Mouse (Mus musculus): Measurements from ENCODE around the gene Miox. TPM values are rescaled to one million over a fixed set of nuclear protein-coding genes. Genes with fewer than 3 reads are reported as not detected.
A peak's percentile ranks its signal among the peaks of the same experiment; 100 is the strongest.

Gene Miox
- polyA plus RNA-seq, 1 experiment from 2014 or later: not detected

DNA sequence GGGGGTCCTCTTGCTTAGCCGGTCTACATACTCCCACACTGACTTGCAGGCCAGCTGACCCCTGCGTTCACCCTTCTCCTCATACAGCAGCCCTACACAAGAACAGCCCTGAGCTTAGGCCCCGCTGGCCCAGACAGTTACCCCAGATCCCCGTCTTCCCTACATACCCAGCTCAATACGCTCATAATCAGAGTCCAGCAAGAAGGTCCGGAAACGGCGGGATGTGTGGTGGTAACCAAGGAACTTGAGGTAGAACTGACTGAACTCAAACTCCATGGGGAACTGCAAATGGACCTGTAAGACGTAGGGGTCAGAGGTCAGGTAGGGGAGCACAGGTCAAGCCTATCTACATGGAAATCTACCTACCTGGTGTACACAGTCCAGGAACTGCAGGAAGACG is 40.4 kb upstream of the Miox start:
- peaks cover 51% of the 10 kb centered on the region for H3K36me3 ChIP-seq (ENCODE audit: control insufficient read depth, insufficient read depth)

DNA sequence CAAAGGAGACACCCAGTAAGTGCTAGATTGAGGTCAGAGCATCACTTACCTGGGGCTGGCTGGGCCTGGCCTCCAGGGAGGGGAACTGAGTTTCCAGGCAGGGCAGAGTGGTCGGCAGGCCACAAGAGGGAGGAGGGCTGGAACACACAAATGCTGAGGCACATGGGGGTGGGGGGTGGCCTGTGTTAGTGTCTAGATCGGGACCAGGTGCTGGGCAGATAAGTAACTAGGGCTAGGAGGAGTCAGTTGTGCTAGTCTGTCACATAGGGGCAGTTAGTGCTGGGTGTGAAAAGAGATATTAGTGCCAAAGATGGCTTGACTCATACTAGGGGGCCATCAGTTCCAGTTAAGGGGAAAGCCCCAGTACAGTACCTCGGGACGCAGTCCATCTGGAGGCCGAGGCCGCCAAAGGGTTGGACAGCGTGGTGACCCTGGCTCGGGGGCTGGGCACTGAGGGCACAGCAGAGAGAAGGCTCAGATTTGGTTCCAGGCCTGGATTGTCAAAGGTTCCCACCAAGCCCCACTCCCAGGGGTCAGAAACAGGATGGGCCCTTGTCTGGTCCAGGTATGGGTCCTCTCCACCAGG is 38.5 kb upstream of the Miox start:
- Histone ChIP-seq H3K9ac (ENCODE audit: low read length) (no peak overlapping the region), H3K27me3 (ENCODE audit: control insufficient read depth, insufficient read depth, low read length) (no peaks in the 10 kb centered on the region), H3K4me1 (ENCODE audit: control insufficient read depth, insufficient read depth, low read length) (peaks cover 9% of the 10 kb centered on the region), H3K4me3 (ENCODE audit: low read length) (no peak overlapping the region), H3K36me3 (ENCODE audit: control insufficient read depth, insufficient read depth) (peaks cover 52% of the 10 kb centered on the region), H3K4me2 (ENCODE audit: low read depth, low read length) (no peak overlapping the region), H3K27ac (ENCODE audit: low read length) (no peak overlapping the region), H3K9me3 (replicated peaks; ENCODE audit: control insufficient read depth, low read length) (no peaks in the 10 kb centered on the region)
- WGBS: 80% methylated on average over 8 of the region's 8 CpGs
- no peak for ATAC-seq (replicated peaks; ENCODE audit: extremely low read depth, insufficient read depth, low FRiP score)

More for the DNA sequence above, 40.4 kb upstream of the Miox start:
- Histone ChIP-seq H3K27me3 (ENCODE audit: control insufficient read depth, insufficient read depth, low read length) (no peaks in the 10 kb centered on the region), H3K4me3 (ENCODE audit: low read length) (no peak overlapping the region), H3K9ac (ENCODE audit: low read length) (no peak overlapping the region), H3K4me2 (ENCODE audit: low read depth, low read length) (no peak overlapping the region), H3K9me3 (replicated peaks; ENCODE audit: control insufficient read depth, low read length) (no peaks in the 10 kb centered on the region), H3K27ac (ENCODE audit: low read length) (no peak overlapping the region), H3K4me1 (ENCODE audit: control insufficient read depth, insufficient read depth, low read length) (peaks cover 9% of the 10 kb centered on the region)
- whole genome bisulfite sequencing: 94% methylated on average over 10 of the region's 10 CpGs
- no peak for ATAC-seq (replicated peaks; ENCODE audit: extremely low read depth, insufficient read depth, low FRiP score)

DNA sequence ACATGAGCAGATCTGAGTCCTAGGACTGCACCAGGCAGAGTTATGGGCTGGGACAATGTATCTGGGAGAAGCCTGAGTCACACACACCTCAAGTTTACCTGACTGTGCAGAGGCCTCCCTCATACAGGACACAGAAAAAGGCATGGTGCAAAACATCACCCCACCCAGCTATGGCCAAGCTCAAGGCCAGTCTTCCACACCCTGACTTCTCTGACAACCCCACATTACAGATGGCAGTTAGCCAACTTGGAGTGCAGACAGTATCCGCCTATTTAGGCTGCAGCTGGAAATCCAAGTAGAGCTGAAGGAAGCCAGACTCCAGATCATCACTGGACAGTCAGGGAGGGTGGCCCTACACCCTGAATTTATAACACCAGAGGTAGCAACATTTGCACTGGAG is 37.7 kb upstream of the Miox start:
- peak; percentile 60; the same call in 1 of the 2 replicates for ATAC-seq (replicated peaks; ENCODE audit: extremely low read depth, insufficient read depth, low FRiP score)
- Histone ChIP-seq H3K27me3 (ENCODE audit: control insufficient read depth, insufficient read depth, low read length) (no peaks in the 10 kb centered on the region), H3K9me3 (replicated peaks; ENCODE audit: control insufficient read depth, low read length) (no peaks in the 10 kb centered on the region), H3K4me3 (ENCODE audit: low read length) (no peak overlapping the region), H3K9ac (ENCODE audit: low read length) (no peak overlapping the region), H3K4me1 (ENCODE audit: control insufficient read depth, insufficient read depth, low read length) (peaks cover 9% of the 10 kb centered on the region), H3K4me2 (ENCODE audit: low read depth, low read length) (no peak overlapping the region), H3K27ac (ENCODE audit: low read length) (no peak overlapping the region; the same call in 1 of the 2 replicates), H3K36me3 (ENCODE audit: control insufficient read depth, insufficient read depth) (peaks cover 60% of the 10 kb centered on the region)
- 14% methylated on average over 1 of the region's 1 CpGs for WGBS

DNA sequence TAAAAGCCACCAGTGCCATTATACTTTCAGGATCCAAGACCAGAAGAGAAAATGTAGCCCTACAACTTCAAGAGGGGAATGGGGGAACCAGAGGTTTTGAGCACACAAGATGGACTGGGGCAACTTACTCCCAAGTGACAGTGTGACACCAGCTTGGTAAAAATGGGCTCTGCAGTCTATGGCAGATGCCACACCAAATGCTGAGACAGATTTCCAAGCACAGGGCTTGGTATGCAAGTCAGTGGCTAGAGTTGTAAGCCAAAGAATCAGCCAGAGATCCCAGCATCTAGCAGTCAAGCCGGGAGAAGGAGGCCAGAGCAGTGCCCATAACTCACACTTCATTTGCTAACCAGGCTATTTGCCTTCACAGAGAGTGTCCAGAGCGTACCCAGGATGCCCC is 36.5 kb upstream of the Miox start:
- no peak overlapping the region for H3K27ac ChIP-seq (ENCODE audit: low read length)
- H3K4me2 ChIP-seq (ENCODE audit: low read depth, low read length): no peak overlapping the region
- peaks cover 9% of the 10 kb centered on the region for H3K4me1 ChIP-seq (ENCODE audit: control insufficient read depth, insufficient read depth, low read length)
- no peaks in the 10 kb centered on the region for H3K27me3 ChIP-seq (ENCODE audit: control insufficient read depth, insufficient read depth, low read length)
- 91% methylated on average over 2 of the region's 2 CpGs for WGBS
- no peak for ATAC-seq (replicated peaks; ENCODE audit: extremely low read depth, insufficient read depth, low FRiP score)
- H3K36me3 ChIP-seq (ENCODE audit: control insufficient read depth, insufficient read depth): peaks cover 61% of the 10 kb centered on the region
- H3K4me3 ChIP-seq (ENCODE audit: low read length): no peak overlapping the region
- H3K9me3 ChIP-seq (replicated peaks; ENCODE audit: control insufficient read depth, low read length): no peaks in the 10 kb centered on the region
- no peak overlapping the region for H3K9ac ChIP-seq (ENCODE audit: low read length)

DNA sequence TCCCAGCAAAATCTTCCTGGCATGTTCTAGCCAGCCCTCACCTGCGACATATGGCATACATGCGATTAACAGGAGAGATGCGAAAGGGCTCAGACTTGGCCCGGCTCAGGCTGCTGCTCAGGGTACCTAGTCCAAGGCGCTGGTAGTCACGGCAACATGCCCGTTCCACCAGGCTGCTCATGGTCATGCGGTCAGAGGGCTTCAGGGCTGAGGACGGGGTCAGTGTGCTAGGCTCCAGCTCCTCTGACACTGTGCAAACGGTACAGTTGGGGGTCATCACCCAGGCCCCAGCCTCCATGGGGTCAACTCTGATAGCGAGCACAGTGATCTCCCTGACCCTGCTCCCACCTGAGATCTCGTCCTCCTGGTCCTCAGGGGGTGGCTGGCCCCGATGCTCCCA is 34.0 kb upstream of the Miox start:
- Histone ChIP-seq H3K4me1 (ENCODE audit: control insufficient read depth, insufficient read depth, low read length) (peaks cover 9% of the 10 kb centered on the region), H3K4me2 (ENCODE audit: low read depth, low read length) (no peak overlapping the region), H3K27me3 (ENCODE audit: control insufficient read depth, insufficient read depth, low read length) (no peaks in the 10 kb centered on the region), H3K27ac (ENCODE audit: low read length) (no peak overlapping the region), H3K9me3 (replicated peaks; ENCODE audit: control insufficient read depth, low read length) (no peaks in the 10 kb centered on the region), H3K9ac (ENCODE audit: low read length) (no peak overlapping the region), H3K36me3 (ENCODE audit: control insufficient read depth, insufficient read depth) (peaks cover 60% of the 10 kb centered on the region), H3K4me3 (ENCODE audit: low read length) (no peak overlapping the region)
- ATAC-seq (replicated peaks; ENCODE audit: extremely low read depth, insufficient read depth, low FRiP score): no peak
- 92% methylated on average over 13 of the region's 13 CpGs for WGBS

DNA sequence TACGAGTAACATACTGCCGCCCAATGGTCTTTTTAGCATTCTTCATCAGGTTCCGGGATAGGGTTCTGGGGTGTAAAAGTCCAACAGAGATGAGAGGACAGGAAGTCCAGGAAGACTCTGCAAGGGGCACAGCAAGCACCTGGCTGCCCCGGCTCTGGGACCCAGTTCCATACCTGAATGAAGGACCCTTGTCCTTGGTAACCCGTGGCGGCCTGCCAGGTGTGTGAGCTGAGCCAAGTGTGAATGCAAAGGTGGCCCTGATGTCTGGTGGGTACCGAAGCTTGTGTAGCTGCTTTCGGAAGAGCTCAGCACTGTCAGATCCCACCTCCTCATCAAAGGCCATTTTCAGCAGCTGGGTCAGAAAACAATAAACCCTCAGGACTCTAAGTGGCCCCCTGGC is 33.6 kb upstream of the Miox start:
- H3K27ac ChIP-seq (ENCODE audit: low read length): no peak overlapping the region
- H3K4me2 ChIP-seq (ENCODE audit: low read depth, low read length): no peak overlapping the region
- peaks cover 9% of the 10 kb centered on the region for H3K4me1 ChIP-seq (ENCODE audit: control insufficient read depth, insufficient read depth, low read length)
- no peaks in the 10 kb centered on the region for H3K27me3 ChIP-seq (ENCODE audit: control insufficient read depth, insufficient read depth, low read length)
- no peak overlapping the region for H3K4me3 ChIP-seq (ENCODE audit: low read length)
- no peaks in the 10 kb centered on the region for H3K9me3 ChIP-seq (replicated peaks; ENCODE audit: control insufficient read depth, low read length)
- ATAC-seq (replicated peaks; ENCODE audit: extremely low read depth, insufficient read depth, low FRiP score): no peak
- no peak overlapping the region for H3K9ac ChIP-seq (ENCODE audit: low read length)
- 92% methylated on average over 8 of the region's 8 CpGs for WGBS
- peaks cover 61% of the 10 kb centered on the region for H3K36me3 ChIP-seq (ENCODE audit: control insufficient read depth, insufficient read depth)

DNA sequence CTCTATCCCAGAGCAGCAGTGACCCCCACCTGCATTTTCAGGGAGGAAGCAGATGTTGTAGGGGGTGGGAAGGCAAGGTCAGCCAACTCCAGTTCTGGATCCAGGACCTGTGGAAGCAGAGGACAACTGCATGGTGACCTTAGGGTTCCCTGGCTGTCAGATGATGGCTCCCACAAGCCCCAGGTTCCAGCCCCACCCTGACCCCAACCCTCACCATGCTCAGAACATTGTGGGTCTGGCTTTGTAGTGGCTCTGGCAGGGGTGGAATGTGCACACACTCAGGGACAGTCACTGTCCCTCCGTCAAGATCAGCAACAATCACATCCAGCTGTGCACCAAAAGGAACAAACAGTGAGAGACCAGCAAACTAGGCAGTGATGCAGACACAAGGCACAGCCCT is 28.2 kb upstream of the Miox start:
- Histone ChIP-seq H3K4me2 (ENCODE audit: low read depth, low read length) (no peak overlapping the region), H3K9me3 (replicated peaks; ENCODE audit: control insufficient read depth, low read length) (no peaks in the 10 kb centered on the region), H3K9ac (ENCODE audit: low read length) (no peak overlapping the region), H3K4me3 (ENCODE audit: low read length) (no peak overlapping the region), H3K36me3 (ENCODE audit: control insufficient read depth, insufficient read depth) (peaks cover 39% of the 10 kb centered on the region), H3K27me3 (ENCODE audit: control insufficient read depth, insufficient read depth, low read length) (no peaks in the 10 kb centered on the region), H3K4me1 (ENCODE audit: control insufficient read depth, insufficient read depth, low read length) (peaks cover 15% of the 10 kb centered on the region), H3K27ac (ENCODE audit: low read length) (no peak overlapping the region)
- WGBS: 65% methylated on average over 1 of the region's 1 CpGs
- no peak for ATAC-seq (replicated peaks; ENCODE audit: extremely low read depth, insufficient read depth, low FRiP score)

DNA sequence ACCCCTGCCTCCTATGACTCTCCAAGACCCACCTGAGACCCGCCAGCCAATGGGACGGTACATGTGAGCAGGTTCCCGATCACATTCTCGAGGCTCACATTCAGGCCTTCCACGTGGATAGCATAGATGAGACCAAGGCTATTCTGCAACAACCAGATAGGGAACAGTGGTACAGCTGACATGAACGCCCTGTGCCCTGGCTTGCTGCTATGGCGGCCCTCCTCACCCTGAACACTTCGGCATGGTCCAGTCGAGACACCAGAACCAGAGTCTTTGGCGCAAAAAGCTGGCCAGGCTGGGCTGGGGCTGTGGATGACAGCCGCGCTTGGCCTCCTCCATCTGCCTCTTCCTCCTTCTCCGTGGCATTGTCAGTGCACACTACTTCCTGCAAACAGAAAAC is 26.7 kb upstream of the Miox start:
- Histone ChIP-seq H3K36me3 (ENCODE audit: control insufficient read depth, insufficient read depth) (peaks cover 24% of the 10 kb centered on the region), H3K9ac (ENCODE audit: low read length) (no peak overlapping the region), H3K9me3 (replicated peaks; ENCODE audit: control insufficient read depth, low read length) (no peaks in the 10 kb centered on the region), H3K27ac (ENCODE audit: low read length) (no peak overlapping the region), H3K4me2 (ENCODE audit: low read depth, low read length) (no peak overlapping the region), H3K4me1 (ENCODE audit: control insufficient read depth, insufficient read depth, low read length) (peaks cover 15% of the 10 kb centered on the region), H3K27me3 (ENCODE audit: control insufficient read depth, insufficient read depth, low read length) (no peaks in the 10 kb centered on the region), H3K4me3 (ENCODE audit: low read length) (no peak overlapping the region)
- ATAC-seq (replicated peaks; ENCODE audit: extremely low read depth, insufficient read depth, low FRiP score): no peak
- 89% methylated on average over 13 of the region's 13 CpGs for WGBS

DNA sequence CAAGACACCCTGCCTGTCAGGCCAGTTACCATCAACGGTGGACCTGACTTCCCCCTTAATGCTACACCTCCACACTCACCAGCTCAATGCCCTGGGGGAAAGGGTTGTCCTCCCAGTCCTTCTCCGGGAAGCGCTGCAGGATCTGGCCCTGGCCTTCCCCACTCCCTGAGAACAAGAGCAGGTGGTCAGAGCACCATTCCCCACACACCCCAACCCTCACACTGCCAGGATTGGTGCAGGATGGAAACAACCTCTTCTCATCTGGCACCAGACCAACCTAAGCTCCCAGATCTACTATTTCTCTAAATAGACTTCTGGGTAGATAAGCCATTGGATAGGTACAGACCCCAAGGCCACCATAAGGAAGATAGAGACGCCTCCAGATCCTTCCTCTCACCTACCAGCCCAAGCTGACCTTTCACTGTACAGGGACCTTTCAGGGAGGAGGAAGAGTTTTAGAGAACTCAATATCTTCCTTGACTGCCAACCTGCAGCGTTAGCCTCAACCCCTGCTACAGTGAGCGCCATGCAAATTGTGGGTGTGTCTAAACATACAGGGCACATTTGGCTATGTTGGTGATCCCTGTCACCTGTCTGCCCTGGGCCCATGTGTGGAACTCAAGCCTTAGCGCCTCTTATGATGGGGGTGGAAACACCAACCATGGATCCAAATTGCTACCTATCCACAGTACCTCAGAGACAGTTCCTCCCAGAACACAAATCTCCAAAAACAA is 25.6 kb upstream of the Miox start:
- no peak overlapping the region for H3K4me3 ChIP-seq (ENCODE audit: low read length)
- peaks cover 17% of the 10 kb centered on the region; the same call in 1 of the 2 replicates for H3K36me3 ChIP-seq (ENCODE audit: control insufficient read depth, insufficient read depth)
- no peak overlapping the region for H3K4me2 ChIP-seq (ENCODE audit: low read depth, low read length)
- no peaks in the 10 kb centered on the region for H3K27me3 ChIP-seq (ENCODE audit: control insufficient read depth, insufficient read depth, low read length)
- H3K4me1 ChIP-seq (ENCODE audit: control insufficient read depth, insufficient read depth, low read length): peaks cover 22% of the 10 kb centered on the region
- no peaks in the 10 kb centered on the region for H3K9me3 ChIP-seq (replicated peaks; ENCODE audit: control insufficient read depth, low read length)
- 73% methylated on average over 7 of the region's 7 CpGs for WGBS
- H3K9ac ChIP-seq (ENCODE audit: low read length): no peak overlapping the region
- no peak overlapping the region for H3K27ac ChIP-seq (ENCODE audit: low read length)
- no peak for ATAC-seq (replicated peaks; ENCODE audit: extremely low read depth, insufficient read depth, low FRiP score)
